Mouse (Mus musculus): Measurements from ENCODE around the gene Fgf5.

Fgf5 gene

DNA sequence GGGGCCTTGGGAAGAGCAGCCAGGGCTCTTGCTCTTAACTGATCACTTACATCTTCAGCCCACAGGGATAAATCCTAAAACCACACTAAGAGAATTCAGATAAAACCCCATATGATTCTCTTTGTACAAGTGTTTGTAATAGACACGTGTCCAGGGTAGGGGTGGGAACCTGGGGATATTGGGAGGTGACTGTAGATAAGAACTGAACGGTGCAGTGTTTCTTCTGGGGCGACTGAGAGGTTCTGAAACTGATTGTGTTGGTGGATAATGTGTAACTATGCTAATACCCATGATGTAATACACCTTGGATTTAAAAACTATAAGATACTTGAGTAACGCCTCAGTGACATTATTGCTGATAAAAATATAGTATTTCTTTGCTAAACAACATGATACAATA is 51.7 kb downstream of the Fgf5 start:
- DNase-seq (ENCODE audit: low read depth, low spot score) = no peak

DNA sequence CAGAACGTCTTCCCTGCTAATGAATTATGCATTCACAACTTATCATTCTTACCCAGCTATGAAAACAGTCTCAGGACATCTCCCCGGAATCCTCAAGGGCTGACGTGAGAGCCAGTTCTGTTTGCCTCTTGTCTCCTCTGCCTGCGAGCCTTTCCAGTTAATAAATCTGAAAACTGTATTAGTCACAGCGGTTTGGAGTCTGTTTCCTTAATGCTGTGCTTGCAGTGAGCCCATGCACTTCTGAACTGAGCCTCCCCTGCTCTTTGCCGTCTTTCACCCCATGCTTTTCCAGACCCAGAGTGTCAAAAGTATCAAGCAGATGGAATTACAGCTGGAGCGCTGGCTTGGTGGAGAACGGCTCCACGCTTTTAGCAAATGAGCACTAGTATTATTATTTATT is 52.5 kb downstream of the Fgf5 start:
- no peak for DNase-seq (ENCODE audit: low read depth, low spot score)

DNA sequence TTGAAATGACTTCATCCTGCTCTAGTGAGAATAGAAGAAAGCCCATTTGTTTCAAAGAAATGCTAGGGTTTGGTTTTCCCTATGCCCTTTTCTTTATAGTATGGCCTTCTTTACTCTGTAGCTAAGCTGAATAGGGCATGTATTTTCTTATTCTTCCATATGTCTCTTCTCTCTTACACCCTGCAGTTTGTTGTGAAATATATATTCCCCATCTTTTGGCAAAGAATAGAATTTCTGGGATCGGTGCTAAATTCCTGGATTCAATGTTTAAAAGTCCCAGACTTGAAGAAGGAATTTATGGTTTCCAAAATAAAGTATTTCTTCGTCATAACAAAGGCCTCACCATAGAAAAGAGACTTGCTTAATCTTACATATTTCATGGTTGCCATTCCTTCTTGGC is 72.6 kb downstream of the Fgf5 start:
- no peak for DNase-seq (ENCODE audit: low read depth, low spot score)

Data from CD4-positive helper T cell, adult 2 months (primary cell).